Mouse (Mus musculus) cerebellum, adult 2 months (tissue): Measurements from ENCODE around the gene Cdca8.

Experiments used
- CTCF ChIP-seq: fragments of 200-500 bp; IDR thresholded peaks from 2 replicates; pipeline ENCODE4 v1.5.1; 2011; ENCODE audit warnings: low read depth, mild to moderate bottlenecking, control low read depth, low read length, moderate library complexity, borderline replicate concordance; ENCODE audit not compliant: insufficient read depth
- POLR2A ChIP-seq: fragments of 200-500 bp; IDR thresholded peaks from 2 replicates; pipeline ENCODE4 v1.6.1; 2011; ENCODE audit warnings: low read length, control low read depth, borderline replicate concordance; ENCODE audit not compliant: insufficient read depth

DNA sequence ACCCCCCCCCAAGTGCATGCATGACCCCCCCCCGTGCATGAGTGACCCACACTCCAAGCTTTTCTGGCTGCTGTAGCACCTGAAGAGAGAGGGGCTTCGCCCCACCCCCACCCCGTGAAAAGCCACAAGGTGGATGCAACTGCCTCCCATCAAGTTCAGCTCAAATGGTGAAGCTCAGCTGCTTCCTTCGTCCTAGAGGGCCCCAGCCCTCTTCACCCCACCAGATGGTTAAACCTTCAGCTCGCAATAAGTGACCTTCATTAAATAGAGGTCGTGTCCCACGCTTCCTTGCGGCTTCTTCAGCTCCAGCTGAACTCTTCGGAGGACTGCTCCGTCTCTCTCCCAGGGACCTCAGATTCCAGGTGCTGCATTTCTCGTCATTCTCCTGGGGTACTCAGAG lies 58.5 kb downstream of the Cdca8 start, which contains the start of gene Epha10:
- no peak for TF ChIP-seq POLR2A
- TF ChIP-seq CTCF, result no peak
